Mouse (Mus musculus) layer of hippocampus, postnatal 10 days (tissue): Measurements from ENCODE around the gene Igsf23. TPM values are rescaled to one million over a fixed set of nuclear protein-coding genes. Genes with fewer than 3 reads are reported as not detected.

ENCODE experiments used
- total RNA-seq, 2 experiments: library from RNA; stranded (reverse); gene quantifications; 2 replicates each; pipeline ENCODE4 v1.2.3; 2021

Igsf23 gene
- total RNA-seq, 2 experiments from 2014 or later = not detected

Other genes with a start within 250 kb of the Igsf23 start
- 100 to 1,000 TPM; 113 to 115 TPM for gene Tomm40, start 235.3 kb downstream of the Igsf23 start, total RNA-seq
- 10 to 100 TPM; 22.2 to 22.3 TPM for gene Nectin2, start 200.3 kb downstream of the Igsf23 start, total RNA-seq
- 10 to 100 TPM in 1 of 2 experiments, 1 to 10 TPM in 1; 7.2 to 10.6 TPM for gene Bcam, start 179.7 kb downstream of the Igsf23 start, total RNA-seq
- gene Cblc, start 153.9 kb downstream of the Igsf23 start, total RNA-seq = not detected
- under 1 TPM; 0.85 to 0.87 TPM for gene Bcl3, start 128.0 kb downstream of the Igsf23 start, total RNA-seq
- gene Gm19345, start 98.8 kb downstream of the Igsf23 start, total RNA-seq = 1 to 10 TPM; 5.1 to 5.4 TPM
- gene Ceacam16, start 89.5 kb downstream of the Igsf23 start, total RNA-seq = not detected
- gene Ceacam19, start 62.8 kb downstream of the Igsf23 start, total RNA-seq = not detected
- 10 to 100 TPM; 11.9 TPM for gene Pvr, start 29.6 kb downstream of the Igsf23 start, total RNA-seq
- not detected for gene Ceacam20, start 14.7 kb upstream of the Igsf23 start, total RNA-seq
- not detected for gene Nlrp9b, start 40.7 kb upstream of the Igsf23 start, total RNA-seq
- not detected for gene Vmn1r91, start 148.9 kb upstream of the Igsf23 start, total RNA-seq
- gene Gm16442, start 171.8 kb upstream of the Igsf23 start, total RNA-seq = not detected
- not detected for gene Vmn1r93, start 188.3 kb upstream of the Igsf23 start, total RNA-seq
- gene Vmn1r94, start 217.6 kb upstream of the Igsf23 start, total RNA-seq = not detected
- gene Vmn1r95, start 243.0 kb upstream of the Igsf23 start, total RNA-seq = not detected